Mouse (Mus musculus) lung, adult 18-20 months (tissue): ENCODE measurements around the gene Gas2l2.
A peak's percentile ranks its signal among the peaks of the same experiment; 100 is the strongest.

ENCODE experiments used
- DNase-seq, 2 experiments: peaks; one replicate each; pipeline ENCODE4 v3.0.0; 2022; ENCODE audit warnings: mixed read lengths in 2 of 2

The Gas2l2 gene

DNA sequence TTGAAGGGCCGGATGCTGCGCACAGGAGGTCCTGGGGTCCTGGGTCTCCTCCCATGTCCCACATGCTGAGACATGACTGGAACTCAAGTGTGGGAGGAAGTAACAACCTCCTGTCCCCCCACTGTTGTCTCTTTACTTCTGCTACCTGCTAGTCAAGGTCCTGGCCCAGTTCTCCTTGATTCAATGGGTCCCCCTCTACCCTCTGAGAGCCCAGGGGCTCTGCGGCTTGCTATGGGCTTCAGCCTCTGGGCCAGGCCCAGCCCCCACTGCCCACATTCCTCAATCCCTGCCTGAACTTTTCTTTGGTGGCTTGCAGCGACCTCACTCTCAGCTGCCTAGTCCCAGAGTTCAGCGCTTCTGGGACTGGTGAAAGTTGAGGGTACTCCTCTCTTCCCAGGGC, at the start of gene Gas2l2:
TSS of gene Gas2l2 (minus strand) at position 101 of the 400 bp plus-strand sequence.
- DNase-seq, result no peak

DNA sequence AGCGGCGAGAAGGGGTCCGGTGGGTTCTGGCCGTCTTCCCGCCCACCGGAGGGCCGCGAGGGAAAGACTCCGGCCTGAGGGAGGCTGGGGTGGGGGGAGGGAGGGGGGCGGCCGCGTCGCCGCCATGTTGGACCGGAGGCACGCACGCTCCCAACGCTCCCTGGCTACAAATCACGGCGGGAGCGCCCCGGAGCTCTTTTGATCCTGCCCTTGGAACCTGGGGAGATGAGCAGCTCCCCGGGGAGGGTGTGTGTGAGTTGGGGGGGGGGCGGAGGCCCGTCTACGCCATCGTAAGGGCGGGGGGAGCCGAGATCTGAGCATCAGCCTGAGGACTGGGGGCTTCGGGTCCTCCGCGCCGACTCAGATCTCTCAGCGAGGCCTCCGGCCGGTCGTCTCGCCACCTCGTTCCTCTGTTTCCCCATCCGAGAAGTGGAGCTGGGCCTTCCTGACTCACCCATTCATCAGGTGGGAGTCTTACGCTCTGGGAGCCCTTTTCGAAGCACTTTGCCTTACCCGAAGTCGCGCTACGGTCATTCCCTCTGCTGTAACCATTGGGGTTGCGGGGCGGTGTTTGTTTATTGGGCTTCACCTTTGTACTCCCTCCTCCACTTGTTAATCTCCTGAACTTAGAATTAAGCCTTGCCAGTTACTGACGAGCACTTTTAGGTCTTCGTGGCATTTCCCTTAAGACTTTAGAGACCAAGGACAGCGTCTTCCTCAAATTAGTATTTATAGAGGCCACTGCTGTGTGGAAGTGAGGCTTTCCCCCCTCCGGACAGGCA, 44.2 kb upstream of the Gas2l2 start:
- DNase-seq, result peak in 1 of 2 experiments; percentile 30

GRCm38 (mm10) chr11:83472324-83473234, 43.3 kb upstream of the Gas2l2 start, which contains the start of gene Taf15:
Gene Taf15 (plus strand): TSS chr11:83473086.
- DNase-seq, result peak; percentile 98

- DNase-seq, result no peak
These were observed 42.5 kb upstream of the Gas2l2 start for GRCm38 (mm10) chr11:83471766-83472165.

- DNase-seq, result no peak
These were observed 39.5 kb upstream of the Gas2l2 start for GRCm38 (mm10) chr11:83468765-83469164.

DNA sequence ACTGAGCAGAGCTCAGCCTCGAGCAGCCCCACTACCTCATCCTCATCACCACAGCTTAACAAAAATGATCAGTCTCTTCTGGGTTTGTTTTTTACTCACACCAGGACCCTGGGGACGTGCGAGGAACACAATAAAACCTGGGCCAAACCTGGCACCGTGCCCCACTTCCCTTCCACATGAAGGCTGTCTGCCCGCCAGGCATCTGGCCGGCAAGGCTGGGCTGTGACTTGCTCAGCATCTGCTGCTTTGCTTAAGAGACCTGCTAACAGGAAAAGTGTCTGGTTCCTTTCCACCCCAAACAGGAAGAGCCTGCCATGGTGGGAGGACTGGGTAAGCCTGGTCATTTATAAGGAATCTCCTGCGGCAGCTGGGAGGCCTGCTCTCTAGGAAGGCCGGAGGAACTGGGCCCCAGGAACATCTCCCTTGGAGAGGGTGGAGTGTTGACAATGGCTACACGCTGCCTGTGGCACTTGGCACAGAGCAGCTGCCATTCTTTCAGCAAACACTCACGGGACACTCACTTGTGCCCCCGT, 37.9 kb upstream of the Gas2l2 start:
- peak; percentile 73 to 83 for DNase-seq

- peak; percentile 79 to 86 for DNase-seq
These were observed 36.7 kb upstream of the Gas2l2 start for GRCm38 (mm10) chr11:83465976-83466375.

DNA sequence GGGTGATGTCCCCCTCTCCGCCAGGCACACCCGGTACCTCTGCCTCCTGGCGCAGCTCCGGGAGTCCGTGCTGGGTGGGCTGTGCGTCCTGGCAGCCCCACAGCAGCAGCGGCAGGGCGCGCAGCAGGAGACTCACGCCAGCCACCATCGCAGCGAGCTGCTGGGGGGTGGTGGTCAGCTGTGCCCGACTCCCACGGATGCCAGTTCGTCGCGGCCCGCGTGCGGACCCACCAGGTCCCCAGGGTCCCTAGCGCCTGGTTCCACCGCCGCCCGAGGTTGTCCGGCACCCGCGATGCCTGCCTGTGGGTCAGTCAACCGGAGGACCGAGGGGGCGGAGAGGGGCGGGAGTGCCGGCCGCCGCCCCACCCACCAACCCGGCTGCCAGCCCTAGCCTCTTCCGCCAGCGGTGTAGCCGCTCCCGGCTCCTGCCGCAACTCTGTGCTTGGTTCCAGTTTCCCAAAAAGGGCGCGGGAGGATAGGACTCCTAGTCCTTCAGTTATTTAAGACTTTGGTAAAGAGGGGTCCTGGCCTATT, 33.5 kb upstream of the Gas2l2 start, which contains the start of gene Mmp28:
TSS of gene Mmp28 (minus strand) at position 361 of the 534 bp plus-strand sequence.
- peak; percentile 76 to 79 for DNase-seq

DNA sequence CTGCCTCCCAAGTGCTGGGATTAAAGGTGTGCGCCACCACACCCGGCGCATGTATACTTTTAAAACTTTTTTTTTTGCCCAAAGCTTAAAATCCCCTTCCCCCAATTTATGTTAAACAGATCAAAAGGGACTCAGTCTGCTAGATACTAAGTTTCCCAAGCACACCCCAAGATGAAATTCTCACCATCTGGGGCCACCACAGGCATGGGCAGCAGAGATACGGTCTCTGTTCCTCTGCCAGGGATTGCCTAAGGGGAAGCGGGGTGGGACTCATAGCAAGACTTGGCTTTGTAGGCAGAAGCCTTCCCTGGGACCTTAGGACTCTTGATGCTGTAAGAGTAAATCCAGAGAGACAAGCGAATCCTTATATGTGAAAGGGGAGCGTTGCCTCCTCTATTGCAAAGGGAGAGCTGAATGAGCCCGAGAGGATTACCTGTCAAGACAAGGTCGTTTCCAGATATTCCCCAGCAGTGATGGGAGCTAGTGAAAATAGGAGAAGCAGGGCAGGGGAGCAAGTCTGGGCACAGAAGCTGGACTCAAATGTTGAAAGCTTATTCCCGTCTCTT, 32.3 kb upstream of the Gas2l2 start:
- DNase-seq, result no peak

DNA sequence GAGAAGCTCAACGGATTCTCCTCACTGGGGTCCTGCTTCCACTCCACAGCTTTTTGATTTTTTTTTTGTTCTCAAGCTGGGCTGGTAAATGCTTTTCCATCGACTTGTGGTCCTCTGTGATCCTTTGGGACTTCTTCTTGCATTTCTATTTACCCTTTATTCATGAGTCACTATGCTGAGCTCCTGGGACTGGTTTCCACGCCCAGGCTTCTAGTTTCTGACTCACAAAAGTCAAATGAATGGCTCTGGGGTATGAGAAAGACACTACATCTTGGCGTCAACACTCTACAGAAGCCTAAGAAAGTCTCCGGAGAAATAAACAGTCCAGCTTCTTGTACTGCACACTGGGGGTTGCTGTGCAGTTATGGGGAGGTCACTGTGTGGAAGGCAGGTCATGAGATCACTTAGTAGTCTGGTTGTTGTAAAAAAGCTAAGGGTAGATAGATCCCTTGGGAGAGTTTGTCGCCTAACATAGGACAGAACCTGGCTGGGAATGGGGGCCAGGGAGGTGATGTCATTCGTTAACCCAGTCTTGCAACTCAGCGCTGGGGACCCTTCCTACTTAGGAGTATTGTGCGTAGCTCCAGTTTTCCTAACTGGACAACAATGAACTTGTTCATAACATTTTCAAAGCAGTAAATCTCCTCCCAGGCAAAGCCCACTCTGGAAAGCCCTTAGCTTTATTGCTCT, 28.8 kb upstream of the Gas2l2 start:
- DNase-seq, result no peak

DNA sequence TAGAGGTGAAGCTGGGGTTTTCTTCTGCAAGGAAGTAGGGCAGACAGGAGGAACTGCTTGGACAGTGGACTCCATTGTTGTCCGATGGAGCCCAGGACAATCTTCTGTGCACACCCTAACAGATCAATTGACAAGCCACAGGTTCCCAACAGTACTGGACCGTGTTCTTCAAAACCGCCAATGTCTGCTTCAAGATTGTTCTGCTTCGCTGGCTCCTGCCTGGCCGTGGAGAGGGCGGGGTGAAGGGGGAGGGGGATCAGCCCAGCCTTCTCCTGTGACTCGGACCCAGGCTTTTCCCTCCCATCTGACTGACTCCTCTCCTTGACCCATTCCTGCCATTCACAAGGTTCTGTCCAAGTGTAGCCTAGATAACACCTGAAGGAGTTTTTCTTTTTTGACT, 28.0 kb upstream of the Gas2l2 start:
- DNase-seq, result no peak

DNA sequence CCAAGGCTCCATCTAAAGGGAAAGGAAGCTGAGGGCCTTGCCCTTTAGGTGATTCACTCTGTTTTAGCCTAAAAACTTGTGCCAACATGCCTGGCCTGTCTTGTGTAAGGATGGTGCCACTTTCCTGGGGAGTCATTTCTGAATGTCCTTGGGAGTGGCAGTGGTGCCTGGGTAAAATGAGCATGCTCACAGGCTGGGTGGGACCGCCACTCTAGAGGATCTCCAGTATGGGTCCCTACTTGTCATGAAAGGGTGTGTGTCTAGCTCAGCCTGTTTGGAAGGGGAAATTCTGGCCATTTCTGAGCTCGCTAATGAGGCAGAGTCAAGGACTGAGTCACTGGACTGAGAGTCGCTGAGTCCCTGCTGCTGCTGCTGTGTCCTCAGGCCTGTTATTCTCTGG, 26.4 kb upstream of the Gas2l2 start:
- DNase-seq, result no peak

GRCm38 (mm10) chr11:83454548-83454947, 25.3 kb upstream of the Gas2l2 start:
- peak; percentile 65 to 78 for DNase-seq

DNA sequence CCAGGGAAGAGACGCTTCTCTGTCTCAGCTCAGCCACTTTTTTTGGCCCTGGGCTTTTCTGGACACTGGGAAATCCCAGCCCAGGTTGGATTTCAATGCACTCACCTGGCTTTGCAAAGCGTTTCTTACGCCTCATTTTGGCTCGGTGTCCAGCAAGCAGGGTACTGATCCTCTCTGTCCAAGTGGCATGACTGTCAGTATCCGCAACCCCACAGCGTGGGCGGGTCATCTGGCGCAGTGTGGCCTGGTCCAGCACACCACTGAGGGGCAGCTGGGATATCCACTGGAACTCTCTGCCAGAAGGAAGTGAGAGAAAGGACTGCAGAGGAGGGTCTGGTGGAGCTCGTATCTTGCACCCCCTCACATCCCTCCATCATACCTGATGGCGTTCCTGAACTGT, 22.0 kb upstream of the Gas2l2 start:
- DNase-seq, result no peak

GRCm38 (mm10) chr11:83450550-83450949, 21.3 kb upstream of the Gas2l2 start:
- DNase-seq, result no peak

- peak in 1 of 2 experiments; percentile 41 for DNase-seq
These were observed 20.0 kb upstream of the Gas2l2 start for GRCm38 (mm10) chr11:83449298-83449697.

- peak; percentile 78 to 81 for DNase-seq
These were observed 19.6 kb upstream of the Gas2l2 start for GRCm38 (mm10) chr11:83448927-83449236.

- peak; percentile 46 to 51 for DNase-seq
These were observed 19.0 kb upstream of the Gas2l2 start for GRCm38 (mm10) chr11:83448021-83448926.

DNA sequence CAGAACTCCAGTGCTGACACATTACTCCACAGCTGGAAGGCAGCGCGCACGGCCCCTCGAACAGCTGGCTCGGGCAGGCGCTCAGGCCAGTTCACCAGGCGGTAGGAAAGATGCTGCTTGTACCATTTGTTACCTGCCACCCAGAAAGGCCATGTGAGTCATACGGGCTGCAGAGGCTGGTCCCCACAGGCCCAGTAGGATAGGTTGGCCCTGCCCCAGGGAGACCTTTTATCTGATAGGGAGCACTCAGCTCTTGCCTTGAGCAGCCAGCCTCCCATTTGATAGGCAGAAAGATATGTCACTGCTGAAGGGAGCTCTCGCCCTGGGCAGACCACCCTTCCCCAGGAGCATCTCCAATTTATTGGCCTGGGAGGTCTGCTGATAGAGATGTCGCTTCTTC, 18.4 kb upstream of the Gas2l2 start:
- no peak for DNase-seq

DNA sequence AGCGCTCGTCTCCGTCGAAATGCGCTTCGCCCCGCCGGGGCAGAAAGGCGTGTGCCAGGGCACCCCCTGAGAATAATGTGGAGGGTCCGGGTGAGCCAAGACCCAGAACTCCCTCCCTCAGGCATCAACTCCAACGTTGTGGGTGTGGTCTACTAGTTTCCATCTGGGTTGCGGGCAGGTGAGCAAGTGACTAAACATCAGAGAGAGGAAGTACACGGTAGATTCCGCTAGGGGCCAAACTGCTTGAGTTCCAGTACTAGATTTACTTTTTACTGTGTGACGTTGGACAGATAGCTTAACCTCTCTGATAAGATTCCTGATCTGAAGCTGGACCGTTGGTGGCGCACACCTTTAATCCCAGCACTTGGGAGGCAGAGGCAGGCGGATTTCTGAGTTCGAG, 15.7 kb upstream of the Gas2l2 start:
- DNase-seq, result no peak

DNA sequence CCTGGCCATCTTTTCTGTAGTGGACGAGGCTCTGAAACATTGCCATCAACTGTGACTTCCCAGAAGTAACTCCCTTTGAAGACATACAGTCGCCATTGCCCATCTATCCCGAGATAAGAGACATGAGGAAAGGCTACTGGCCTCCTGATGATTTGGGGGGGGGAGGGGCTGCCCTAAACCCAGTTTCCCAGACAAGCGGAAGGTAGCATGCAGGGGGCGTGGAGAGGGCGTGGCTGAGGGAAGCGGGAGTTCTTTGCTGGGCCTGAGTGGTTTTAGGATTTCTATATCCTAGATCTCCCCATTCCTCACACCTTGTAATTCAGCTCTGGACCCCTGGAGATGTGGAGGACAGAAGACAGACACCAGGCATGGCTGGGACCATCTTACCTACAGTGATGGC, 14.6 kb upstream of the Gas2l2 start:
- DNase-seq, result no peak
